Mouse (Mus musculus) thymus, postnatal 14 days (tissue): Measurements from ENCODE around the gene Gorasp1.
A peak's percentile ranks its signal among the peaks of the same experiment; 100 is the strongest.

Source experiments
- DNase-seq: peaks from one replicate; pipeline ENCODE4 v3.0.0; 2021

The Gorasp1 gene

DNA sequence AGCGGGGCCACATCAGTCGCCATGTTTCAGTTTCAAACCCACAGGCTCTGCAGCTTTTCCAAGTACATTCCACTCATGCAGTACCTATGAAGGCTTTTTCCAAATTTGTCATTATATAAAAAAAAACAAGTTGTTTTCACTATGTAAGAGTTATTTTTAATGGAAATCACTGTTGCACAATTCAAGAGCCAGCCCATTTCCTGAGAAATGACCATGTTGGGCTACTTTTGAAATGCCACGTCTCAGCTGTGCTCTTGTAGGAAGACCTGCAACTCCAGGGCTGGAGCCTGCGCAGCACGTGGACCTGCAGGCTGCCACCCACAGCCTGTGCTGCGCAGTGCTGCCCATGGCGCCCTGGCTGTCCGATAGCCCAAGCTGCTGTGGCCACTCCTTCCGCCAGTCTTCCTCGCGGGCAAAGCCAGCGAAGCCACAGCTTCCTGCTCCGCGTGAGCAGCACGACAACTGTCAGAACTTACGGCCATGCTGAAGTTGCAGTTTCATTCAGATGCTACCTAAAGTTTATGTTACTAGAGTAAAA lies 12.2 kb downstream of the Gorasp1 start:
- DNase-seq: no peak

DNA sequence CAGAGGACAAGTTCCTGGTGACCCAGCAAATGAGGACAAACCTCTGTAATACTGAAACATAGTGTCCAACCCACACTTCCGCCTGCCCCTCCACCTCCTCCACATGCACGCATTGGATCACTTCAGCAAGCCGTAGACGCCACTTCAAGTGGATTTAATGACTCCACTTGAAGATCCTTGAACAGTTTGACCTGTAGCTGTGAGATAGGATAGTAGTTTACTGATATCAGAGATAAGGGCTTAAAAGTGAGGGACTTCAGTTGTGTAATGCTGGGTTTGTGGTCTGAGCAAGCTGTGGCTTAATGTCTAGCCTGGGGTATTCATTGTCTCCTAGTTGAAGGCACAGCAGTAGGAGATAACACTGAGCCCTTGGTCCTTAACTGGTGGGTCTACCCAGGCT lies 13.9 kb downstream of the Gorasp1 start:
- DNase-seq: no peak

DNA sequence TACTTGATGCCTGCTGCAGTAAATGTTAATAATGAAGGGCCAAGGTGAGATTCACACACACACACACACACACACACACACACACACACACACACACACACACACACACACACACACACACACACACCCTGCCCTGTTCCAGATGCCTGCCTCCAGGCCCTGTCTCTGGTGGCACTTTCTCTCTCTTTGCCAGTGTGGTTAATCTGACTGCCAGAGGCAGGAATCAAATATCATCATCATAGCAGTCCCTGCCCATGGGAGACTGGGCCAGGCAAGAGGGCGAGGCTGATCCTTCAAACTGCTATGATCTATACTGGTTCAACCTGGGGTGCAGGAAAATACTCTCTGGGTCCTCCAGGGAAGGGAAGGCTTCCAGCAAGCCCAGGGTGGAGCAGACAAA lies 17.5 kb downstream of the Gorasp1 start:
- no peak for DNase-seq

DNA sequence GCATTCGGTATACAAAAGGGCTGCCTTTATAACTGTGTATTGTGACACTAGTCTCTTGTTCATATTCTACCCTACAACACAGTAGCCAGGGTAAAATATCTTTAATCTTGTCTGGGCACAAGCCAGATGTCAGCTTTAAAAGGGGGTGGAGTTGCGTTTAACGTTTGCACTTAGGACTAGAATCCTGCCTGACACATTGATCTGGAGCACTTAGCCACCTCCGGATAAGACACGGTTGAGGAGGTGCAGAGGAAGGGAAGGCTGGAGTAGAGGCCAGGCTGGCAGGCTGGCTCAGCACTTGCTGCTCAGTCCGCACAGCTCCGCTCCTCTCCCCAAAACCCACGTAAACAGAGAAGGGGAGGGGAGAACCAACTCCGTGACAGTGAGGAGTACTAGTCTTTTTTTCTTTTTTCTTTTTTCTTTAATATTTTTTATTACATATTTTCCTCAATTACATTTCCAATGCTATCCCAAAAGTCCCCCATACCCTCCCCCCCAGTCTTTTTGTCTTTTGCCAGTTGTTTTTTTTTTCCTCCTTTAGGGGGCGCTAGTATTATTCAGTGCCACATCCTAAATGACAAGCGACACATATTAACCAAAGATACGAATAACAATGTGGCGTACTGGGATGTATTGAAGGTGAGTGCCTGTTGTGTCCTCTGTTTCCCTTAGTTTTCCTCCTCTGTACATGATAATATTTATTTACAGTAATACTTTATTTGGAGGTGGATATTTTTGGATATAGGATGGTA lies 24.1 kb downstream of the Gorasp1 start:
- DNase-seq: no peak

DNA sequence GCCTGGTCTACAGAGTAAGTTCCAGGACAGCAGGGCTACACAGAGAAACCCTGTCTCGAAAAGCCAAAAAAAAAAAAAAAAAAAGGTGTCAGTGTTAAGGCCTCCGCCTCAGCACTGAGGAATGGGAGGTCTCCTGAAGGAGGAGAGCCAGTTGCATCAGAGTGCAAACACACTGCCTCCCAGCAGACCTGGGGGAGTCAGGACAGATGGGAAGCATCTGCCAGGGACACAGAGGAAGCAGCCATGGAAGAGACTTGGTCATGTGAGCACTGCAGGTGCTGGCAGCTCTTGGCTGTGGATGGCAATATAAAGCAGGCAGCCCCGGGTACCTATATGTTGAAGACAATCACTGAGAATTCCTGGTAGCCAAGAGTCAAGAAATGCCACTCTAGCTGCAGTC lies 27.4 kb downstream of the Gorasp1 start:
- DNase-seq: no peak

DNA sequence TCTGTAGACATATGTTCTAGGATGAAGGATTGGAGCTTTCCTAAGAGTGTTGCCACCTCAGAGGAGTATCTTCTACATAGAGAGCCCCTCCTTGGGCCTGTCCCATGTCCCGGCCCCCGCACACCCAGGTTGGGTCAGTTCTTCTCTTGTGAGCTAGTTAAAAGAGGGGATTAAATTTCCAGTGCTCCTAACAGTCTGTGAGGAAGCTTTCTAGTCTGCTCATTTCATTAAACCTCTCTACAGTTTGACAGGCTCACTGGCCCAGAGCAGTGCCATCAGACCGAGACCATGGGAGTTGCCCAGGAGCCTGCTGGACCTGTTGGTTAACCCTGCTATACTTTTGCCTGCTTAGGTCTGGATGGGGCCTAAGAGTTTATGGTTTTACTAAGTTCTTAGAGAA lies 28.7 kb downstream of the Gorasp1 start:
- no peak for DNase-seq

DNA sequence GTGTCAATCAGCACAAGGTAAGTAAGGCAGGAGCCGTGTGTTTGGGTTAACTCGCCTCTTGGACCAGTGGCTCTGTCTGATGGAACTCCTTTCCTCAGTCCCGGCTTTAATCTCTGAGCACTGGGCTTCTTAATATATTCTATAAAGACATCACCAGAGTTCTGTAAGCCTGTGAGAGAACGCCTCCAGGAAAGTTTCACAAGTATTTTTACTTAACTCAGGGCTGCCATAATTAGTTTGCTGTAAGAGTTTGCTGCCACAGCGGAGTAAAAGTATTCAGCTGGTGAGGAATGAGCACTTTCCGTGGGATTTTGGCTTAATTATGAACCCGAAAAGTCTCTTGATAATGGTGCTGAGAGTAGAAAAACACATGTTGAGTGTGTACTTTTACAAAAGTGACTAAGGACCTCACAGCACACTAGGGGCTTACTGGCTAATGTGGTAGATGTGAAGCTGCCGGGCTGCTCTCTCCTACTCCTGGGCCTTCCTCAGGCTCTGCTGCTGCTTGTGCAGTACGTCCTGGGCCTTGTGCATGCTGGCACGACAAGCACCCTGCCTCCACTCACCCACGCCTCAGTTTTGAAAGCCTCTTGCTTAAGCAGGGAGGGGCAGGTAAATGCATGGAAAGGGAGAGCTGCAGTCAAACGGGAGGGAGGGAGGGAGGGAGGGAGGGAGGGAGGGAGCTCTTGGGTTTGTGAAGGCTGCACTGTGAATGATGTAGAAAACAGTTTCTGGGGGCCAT lies 34.8 kb downstream of the Gorasp1 start:
- no peak for DNase-seq

DNA sequence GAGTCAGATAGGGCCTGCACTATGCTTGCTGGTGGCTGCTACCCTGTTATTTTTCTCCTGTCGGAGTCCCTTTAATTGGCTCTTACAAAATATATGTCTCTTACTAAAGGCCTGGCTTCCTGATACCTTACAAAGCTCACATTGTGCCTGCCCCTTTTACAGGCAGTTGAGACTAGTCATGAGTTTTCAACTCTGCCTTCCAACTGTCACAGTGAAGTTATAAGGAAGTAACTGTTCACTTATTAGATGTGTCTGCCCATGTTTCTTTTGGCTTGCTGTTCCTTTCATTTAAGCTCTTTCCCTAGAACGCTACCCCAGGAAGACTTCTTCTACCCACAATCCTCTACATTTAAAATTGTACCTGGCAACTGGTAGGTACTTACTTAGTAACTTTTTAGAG lies 37.9 kb downstream of the Gorasp1 start:
- DNase-seq: no peak

DNA sequence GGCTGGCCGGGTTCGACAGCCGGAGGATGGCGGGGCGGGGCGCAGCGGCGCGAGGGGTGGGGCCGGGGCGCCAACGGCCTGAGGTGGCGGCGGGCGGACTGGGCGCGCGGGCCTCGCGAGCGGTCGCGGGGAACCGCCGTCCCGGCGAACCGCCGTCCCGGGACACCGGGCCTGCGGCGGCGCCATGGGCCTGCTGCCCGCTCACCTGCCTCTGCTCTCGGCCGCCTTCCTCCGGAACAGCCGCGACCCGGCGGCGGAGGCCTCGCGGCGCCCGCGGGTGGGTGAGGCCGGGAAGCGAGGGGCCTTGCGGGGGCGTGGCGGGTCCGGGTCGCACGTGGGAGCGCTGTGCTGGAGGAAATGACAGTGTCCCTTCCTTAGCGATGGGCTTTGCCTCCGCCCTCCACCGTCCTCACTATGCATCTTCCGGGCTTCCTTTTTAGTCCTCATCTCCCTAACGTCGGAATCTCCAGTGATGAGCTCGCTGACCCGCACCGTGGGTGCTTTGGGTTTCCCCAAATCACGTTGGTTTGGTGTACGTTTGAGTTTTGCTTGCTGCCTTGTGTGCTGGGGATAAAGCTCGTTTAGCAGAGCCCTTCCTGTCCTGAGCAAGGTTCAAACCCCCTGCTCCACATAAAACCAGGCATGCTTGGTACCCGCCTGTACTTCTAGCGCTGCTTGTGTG lies 42.2 kb downstream of the Gorasp1 start:
- DNase-seq: peak; percentile 73

DNA sequence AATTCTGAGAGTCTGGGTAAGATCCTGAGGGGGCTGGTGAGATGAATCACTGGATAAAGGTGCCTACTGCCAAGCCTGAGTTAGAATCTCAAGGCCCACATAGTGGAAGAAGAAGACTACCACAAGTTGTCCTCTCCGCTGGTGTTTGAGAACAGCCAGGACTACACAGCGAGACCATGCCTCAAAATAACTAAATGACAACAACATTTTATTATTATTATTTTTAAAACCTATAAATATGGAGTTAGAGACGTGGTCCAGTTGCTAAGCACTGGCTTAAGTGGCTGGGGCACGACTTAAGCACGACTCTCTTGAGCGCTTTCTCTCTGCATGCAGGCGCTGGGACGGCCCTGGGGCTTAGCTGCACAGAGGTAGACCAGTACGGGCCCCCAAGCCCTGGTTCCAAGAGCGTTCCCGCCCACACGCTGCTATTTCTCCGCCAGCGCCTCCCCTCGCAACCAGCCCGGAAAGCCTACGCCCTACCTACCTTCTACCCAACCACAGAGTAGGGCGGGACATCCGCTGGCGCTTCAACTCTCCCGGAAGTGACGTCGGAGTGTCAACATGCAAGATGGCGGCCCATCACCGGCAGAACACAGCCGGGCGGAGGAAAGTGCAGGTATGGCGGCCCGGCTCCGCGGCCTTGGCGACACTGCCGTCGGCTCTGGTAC lies 42.9 kb downstream of the Gorasp1 start, which contains the start of gene Wdr48:
Gene Wdr48, plus strand, starts transcription at position 540 of the 671 bp plus-strand sequence.
- DNase-seq: peak; percentile 98

DNA sequence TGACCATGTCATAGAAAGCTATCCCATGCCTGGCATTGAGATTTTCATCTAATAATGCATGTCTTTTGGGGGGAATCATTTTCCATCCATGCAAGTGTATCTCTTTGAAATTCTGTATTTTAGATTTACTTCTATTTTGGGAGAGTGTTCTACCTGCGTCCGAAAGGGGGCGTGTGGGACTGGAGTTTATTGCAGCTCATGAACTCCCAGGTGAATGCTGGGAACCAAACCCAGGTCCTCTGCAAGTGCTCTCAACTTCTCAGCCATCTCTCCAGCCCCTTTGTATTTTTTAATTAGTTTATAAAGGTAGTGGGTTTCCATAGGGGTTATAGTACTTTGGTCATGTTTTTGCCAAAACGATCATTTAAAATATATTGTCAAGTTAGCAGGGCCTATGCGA lies 43.5 kb downstream of the Gorasp1 start:
- DNase-seq: peak; percentile 12

DNA sequence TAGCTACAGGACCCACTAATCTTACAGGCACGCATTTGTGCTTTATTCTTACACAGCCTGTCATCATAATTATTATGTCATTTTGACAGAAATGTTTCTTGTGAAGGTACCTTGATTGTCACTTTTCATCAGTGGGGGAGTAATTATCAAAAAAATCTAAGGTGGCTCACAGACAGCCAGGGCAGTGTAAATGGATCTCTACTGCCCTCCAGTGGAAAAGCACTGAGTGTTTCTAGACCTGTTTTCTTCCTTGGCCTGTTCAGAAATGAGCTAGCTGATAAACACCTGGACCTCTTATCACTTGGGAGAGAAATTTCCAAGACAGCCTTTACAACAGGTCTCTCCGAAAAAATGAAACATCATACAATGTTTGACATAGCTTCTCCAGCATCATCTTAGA lies 46.7 kb downstream of the Gorasp1 start:
- DNase-seq: peak; percentile 35

DNA sequence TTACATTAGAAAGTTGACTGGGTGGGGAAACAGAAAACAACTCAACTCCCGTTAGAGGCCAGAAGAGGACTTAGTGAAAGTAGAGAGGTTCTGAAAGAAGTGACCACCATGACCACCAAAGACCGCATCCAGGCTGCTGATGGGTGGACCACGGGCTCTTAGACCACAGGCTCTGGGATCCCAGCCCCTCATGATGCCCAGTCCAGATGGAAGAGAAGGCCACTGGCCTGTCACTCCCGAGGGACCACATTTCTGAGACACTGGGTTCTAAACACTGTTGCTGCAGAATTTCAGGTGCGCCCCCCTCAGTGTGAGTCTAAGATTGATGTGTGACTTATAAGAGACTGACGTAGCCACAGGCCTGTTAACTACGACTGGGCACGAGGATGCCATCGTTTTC lies 47.9 kb downstream of the Gorasp1 start:
- no peak for DNase-seq

DNA sequence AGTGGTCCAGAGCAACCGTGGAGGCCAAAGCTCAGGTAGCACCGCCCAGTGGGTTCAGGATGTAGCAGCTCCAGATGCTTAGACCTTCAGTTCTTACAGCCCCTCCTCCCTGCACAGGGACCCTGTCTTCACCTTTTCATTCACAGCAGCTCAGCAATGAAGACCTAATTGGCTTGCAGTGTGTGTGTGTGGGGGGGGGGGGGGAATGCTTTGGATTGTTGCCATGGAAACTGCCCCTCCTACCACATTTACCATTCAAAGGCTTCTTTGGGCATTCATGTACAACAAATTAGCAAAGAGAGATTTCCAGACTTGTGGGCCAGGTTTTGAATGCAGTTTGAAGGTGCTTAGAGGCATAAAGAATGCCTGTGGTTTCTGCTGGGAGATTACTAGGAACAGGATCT lies 48.5 kb downstream of the Gorasp1 start:
- DNase-seq: no peak

DNA sequence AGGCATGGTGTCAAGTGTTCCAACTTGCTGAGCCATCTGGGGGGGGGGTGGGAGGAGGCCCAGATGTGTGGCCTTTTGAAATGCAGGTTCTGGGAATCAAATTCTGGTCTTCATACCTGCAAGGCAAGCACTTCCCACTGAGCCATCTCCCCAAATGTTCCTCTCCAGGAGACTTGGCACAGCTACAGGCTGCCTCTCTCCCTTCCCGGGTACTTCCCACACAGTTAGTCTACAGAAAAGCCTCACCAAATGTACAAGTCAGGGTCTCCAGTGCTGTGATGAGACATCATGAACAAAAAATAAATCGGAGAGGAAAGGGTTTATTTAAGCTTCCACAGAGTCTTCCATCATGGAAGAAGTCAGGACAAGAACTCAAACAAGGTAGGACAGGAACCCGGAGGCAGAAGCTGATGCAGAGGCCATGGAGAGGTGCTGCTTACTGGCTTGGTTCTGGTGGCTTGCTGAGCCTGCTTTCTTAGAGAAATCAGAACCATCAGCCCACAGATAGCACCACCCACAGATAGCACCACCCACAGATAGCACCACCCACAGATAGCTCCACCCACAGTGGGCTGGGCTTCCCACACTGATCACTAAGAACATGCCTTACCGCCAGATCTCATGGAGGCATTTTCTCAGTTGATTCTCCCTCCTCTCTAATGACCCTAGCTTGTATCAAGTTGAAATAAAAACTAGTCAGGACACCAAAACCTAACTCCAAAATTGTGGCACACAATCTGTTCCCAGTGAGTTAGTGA lies 50.0 kb downstream of the Gorasp1 start:
- no peak for DNase-seq
